Mouse (Mus musculus): ENCODE results near the gene Lemd2. TPM values are rescaled to one million over a fixed set of nuclear protein-coding genes. Genes with fewer than 3 reads are reported as not detected.

Lemd2 gene
- polyA plus RNA-seq, 1 experiment from 2014 or later, result 4.9 TPM

DNA sequence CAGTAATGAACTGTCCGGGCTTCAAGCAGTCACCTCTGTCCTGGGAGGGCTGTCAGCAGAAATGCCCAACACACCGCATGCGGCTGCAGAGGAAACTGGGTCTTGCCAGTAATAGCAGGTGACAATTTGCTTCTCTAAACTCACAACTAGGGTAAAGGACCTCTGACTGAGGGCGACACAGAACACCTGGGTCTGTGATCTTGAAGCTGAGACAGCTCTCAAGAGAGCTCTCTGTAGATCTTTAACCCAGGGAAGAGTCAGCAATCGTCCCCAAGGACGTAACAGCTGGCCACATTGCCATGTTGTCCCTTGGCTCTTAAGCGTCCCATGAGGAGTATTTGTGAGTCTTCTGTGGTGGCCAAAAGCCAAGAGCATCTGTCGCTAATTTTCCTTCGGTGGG is 31.8 kb downstream of the Lemd2 start:
- Histone ChIP-seq H3K27ac (ENCODE audit: low read length) (no peak overlapping the region), H3K4me1 (ENCODE audit: control insufficient read depth, insufficient read depth, low read length) (no peaks in the 10 kb centered on the region), H3K36me3 (ENCODE audit: control insufficient read depth, insufficient read depth, low read length) (no peaks in the 10 kb centered on the region), H3K4me2 (ENCODE audit: low read depth, low read length) (no peak overlapping the region), H3K9me3 (ENCODE audit: control insufficient read depth, low read length) (no peaks in the 10 kb centered on the region), H3K27me3 (replicated peaks; ENCODE audit: control insufficient read depth, insufficient read depth, low read length) (no peaks in the 10 kb centered on the region), H3K9ac (ENCODE audit: low read depth, low read length) (no peak overlapping the region), H3K4me3 (ENCODE audit: low read length) (no peak overlapping the region)
- ATAC-seq, result no peak
- 78% methylated on average over 9 of the region's 9 CpGs for WGBS

DNA sequence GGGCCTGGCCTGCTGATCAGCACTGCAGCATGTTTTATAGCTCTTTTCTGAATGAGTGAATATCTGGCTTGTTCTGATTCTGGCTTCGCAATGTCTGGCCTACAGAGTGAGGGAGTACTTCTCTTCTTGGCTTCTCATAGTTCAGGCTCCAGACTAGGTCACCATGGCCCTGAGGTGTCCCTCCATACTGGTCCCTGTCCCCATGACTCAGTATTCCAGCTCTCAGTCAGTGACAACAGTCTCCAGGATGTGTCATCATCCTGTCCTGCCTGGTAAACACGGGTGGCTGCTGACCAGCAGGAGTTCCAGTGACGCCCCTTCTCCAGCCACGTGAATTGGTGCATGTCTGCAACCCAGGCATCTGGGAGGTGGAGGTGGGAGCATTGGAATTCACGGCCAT is 33.1 kb downstream of the Lemd2 start:
- H3K9ac ChIP-seq (ENCODE audit: low read depth, low read length), result no peak overlapping the region
- no peaks in the 10 kb centered on the region for H3K4me1 ChIP-seq (ENCODE audit: control insufficient read depth, insufficient read depth, low read length)
- no peaks in the 10 kb centered on the region for H3K36me3 ChIP-seq (ENCODE audit: control insufficient read depth, insufficient read depth, low read length)
- ATAC-seq, result no peak
- no peak overlapping the region for H3K27ac ChIP-seq (ENCODE audit: low read length)
- H3K4me2 ChIP-seq (ENCODE audit: low read depth, low read length), result no peak overlapping the region
- no peak overlapping the region for H3K4me3 ChIP-seq (ENCODE audit: low read length)
- no peaks in the 10 kb centered on the region for H3K9me3 ChIP-seq (ENCODE audit: control insufficient read depth, low read length)
- 69% methylated on average over 5 of the region's 5 CpGs for WGBS
- no peaks in the 10 kb centered on the region for H3K27me3 ChIP-seq (replicated peaks; ENCODE audit: control insufficient read depth, insufficient read depth, low read length)

DNA sequence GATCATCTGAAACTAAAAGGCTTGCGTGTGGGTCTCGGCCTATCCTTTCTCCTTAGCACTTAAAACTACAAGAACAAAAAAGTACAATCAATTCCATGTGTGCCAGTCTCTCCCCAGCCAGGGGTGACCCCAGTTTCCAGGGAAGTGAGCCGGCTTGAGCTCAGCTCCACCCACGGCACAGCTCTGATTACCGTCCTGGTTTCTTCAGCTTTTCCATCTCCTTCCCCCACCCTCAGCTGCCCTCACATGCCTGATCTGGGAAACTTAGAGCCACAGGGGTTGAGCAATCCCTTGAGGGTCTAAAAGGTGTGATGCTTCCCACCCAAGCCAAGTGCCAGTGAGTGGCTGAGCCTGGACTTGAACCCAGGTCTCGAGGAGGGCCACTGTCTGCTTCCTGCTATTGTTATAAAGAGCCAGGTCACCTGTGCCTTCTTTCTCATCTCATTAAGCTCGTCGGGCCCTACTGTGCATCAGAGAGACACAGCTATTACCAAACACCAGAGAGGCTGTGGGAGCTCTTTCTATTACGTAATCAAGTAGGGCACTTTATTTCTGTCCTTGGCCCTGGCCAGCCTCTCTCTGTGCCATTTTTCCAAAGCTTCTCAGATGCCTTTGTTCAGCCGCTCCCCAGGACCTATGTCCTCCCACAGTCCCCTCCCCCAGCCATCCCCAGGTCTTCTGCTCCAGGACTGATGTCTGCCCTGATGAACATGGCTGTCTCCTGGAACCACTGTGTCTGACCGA is 34.1 kb downstream of the Lemd2 start:
- WGBS, result 77% methylated on average over 11 of the region's 11 CpGs
- H3K9me3 ChIP-seq (ENCODE audit: control insufficient read depth, low read length), result no peaks in the 10 kb centered on the region

DNA sequence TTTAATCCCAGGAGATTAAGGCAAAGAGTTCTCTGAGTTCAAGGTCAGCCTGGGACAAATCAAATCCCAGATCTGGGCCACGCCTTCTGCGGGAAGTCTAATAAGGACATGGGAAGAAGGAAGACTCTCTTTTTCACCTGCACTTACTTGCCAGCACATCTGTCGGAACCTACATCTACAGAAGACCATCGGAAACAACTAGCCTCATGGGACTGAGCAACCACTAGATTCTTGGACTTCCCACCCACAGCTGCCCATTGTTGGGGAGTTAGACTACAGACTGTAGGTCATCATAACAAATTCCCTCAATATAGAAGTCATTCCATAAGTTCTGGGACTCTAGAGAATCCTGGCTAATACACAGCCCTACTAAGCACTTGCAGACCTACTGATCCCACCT is 35.7 kb downstream of the Lemd2 start:
- H3K36me3 ChIP-seq (ENCODE audit: control insufficient read depth, insufficient read depth, low read length), result no peaks in the 10 kb centered on the region
- no peaks in the 10 kb centered on the region for H3K4me1 ChIP-seq (ENCODE audit: control insufficient read depth, insufficient read depth, low read length)
- H3K27me3 ChIP-seq (replicated peaks; ENCODE audit: control insufficient read depth, insufficient read depth, low read length), result no peaks in the 10 kb centered on the region; the same call in 1 of the 2 replicates
- H3K9me3 ChIP-seq (ENCODE audit: control insufficient read depth, low read length), result no peaks in the 10 kb centered on the region
- ATAC-seq, result no peak
- H3K27ac ChIP-seq (ENCODE audit: low read length), result no peak overlapping the region
- H3K4me2 ChIP-seq (ENCODE audit: low read depth, low read length), result no peak overlapping the region
- WGBS, result 96% methylated on average over 4 of the region's 4 CpGs
- H3K4me3 ChIP-seq (ENCODE audit: low read length), result no peak overlapping the region
- no peak overlapping the region for H3K9ac ChIP-seq (ENCODE audit: low read depth, low read length)

More for the DNA sequence above, 34.1 kb downstream of the Lemd2 start:
- Histone ChIP-seq H3K9ac (ENCODE audit: low read depth, low read length) (no peak overlapping the region), H3K4me3 (ENCODE audit: low read length) (no peak overlapping the region), H3K36me3 (ENCODE audit: control insufficient read depth, insufficient read depth, low read length) (no peaks in the 10 kb centered on the region), H3K4me1 (ENCODE audit: control insufficient read depth, insufficient read depth, low read length) (no peaks in the 10 kb centered on the region), H3K4me2 (ENCODE audit: low read depth, low read length) (no peak overlapping the region), H3K27ac (ENCODE audit: low read length) (no peak overlapping the region), H3K27me3 (replicated peaks; ENCODE audit: control insufficient read depth, insufficient read depth, low read length) (no peaks in the 10 kb centered on the region)
- ATAC-seq, result no peak

- Histone ChIP-seq H3K4me3 (ENCODE audit: low read length) (no peak within 1 kb of the TSS), H3K36me3 (ENCODE audit: control insufficient read depth, insufficient read depth, low read length) (no peaks in the 10 kb centered on the region), H3K9me3 (ENCODE audit: control insufficient read depth, low read length) (no peaks in the 10 kb centered on the region), H3K4me1 (ENCODE audit: control insufficient read depth, insufficient read depth, low read length) (no peaks in the 10 kb centered on the region), H3K4me2 (ENCODE audit: low read depth, low read length) (no peak within 1 kb of the TSS), H3K27me3 (replicated peaks; ENCODE audit: control insufficient read depth, insufficient read depth, low read length) (no peaks in the 10 kb centered on the region; the same call in 1 of the 2 replicates), H3K9ac (ENCODE audit: low read depth, low read length) (no peak within 1 kb of the TSS), H3K27ac (ENCODE audit: low read length) (no peak within 1 kb of the TSS)
- ATAC-seq, result no peak
- WGBS, result 62% methylated on average over 4 of the region's 4 CpGs
These were observed 36.7 kb downstream of the Lemd2 start, which contains the start of gene Ip6k3 for GRCm38 (mm10) chr17:27167545-27167944. Ip6k3 (minus strand) TSS chr17:27167795.

GRCm38 (mm10) chr17:27166901-27167300 is 37.4 kb downstream of the Lemd2 start:
- no peaks in the 10 kb centered on the region for H3K9me3 ChIP-seq (ENCODE audit: control insufficient read depth, low read length)
- H3K27me3 ChIP-seq (replicated peaks; ENCODE audit: control insufficient read depth, insufficient read depth, low read length), result no peaks in the 10 kb centered on the region; the same call in 1 of the 2 replicates
- H3K36me3 ChIP-seq (ENCODE audit: control insufficient read depth, insufficient read depth, low read length), result no peaks in the 10 kb centered on the region
- WGBS, result 76% methylated on average over 6 of the region's 6 CpGs
- H3K4me2 ChIP-seq (ENCODE audit: low read depth, low read length), result no peak overlapping the region
- no peak for ATAC-seq
- no peak overlapping the region for H3K4me3 ChIP-seq (ENCODE audit: low read length)
- no peak overlapping the region for H3K9ac ChIP-seq (ENCODE audit: low read depth, low read length)
- no peak overlapping the region for H3K27ac ChIP-seq (ENCODE audit: low read length)
- H3K4me1 ChIP-seq (ENCODE audit: control insufficient read depth, insufficient read depth, low read length), result no peaks in the 10 kb centered on the region

- H3K36me3 ChIP-seq (ENCODE audit: control insufficient read depth, insufficient read depth, low read length), result no peaks in the 10 kb centered on the region
- no peak overlapping the region for H3K4me3 ChIP-seq (ENCODE audit: low read length)
- H3K27me3 ChIP-seq (replicated peaks; ENCODE audit: control insufficient read depth, insufficient read depth, low read length), result no peaks in the 10 kb centered on the region; the same call in 1 of the 2 replicates
- H3K9ac ChIP-seq (ENCODE audit: low read depth, low read length), result no peak overlapping the region
- no peaks in the 10 kb centered on the region for H3K4me1 ChIP-seq (ENCODE audit: control insufficient read depth, insufficient read depth, low read length)
- H3K9me3 ChIP-seq (ENCODE audit: control insufficient read depth, low read length), result no peaks in the 10 kb centered on the region
- H3K4me2 ChIP-seq (ENCODE audit: low read depth, low read length), result no peak overlapping the region
- H3K27ac ChIP-seq (ENCODE audit: low read length), result no peak overlapping the region
- peak; percentile 44 for ATAC-seq
- WGBS, result 25% methylated on average over 8 of the region's 8 CpGs
These were observed 39.1 kb downstream of the Lemd2 start for GRCm38 (mm10) chr17:27165054-27165773.

DNA sequence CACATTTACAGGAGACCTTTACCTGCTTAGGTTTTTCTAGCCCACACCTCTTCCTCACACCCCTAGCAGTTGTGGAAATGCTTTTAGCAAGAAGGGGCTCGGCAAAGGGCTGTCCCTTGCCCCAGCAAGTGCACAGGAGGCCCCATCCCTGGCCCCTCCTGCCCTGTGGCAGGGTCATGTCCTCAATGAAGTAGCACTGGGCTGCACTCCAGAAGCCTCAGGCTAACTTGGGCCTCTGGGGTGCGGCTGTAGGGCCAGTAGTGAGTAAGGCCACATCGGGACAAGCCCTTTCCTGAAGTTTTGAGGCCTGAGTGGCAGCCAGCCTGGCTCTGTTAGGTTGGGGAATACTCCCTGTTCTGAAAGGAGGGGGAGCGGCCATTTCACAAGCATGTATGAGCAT is 43.4 kb downstream of the Lemd2 start:
- no peak overlapping the region for H3K9ac ChIP-seq (ENCODE audit: low read depth, low read length)
- H3K9me3 ChIP-seq (ENCODE audit: control insufficient read depth, low read length), result no peaks in the 10 kb centered on the region
- no peaks in the 10 kb centered on the region for H3K36me3 ChIP-seq (ENCODE audit: control insufficient read depth, insufficient read depth, low read length)
- H3K4me3 ChIP-seq (ENCODE audit: low read length), result no peak overlapping the region
- H3K27ac ChIP-seq (ENCODE audit: low read length), result no peak overlapping the region
- WGBS, result 66% methylated on average over 4 of the region's 4 CpGs
- H3K4me1 ChIP-seq (ENCODE audit: control insufficient read depth, insufficient read depth, low read length), result no peaks in the 10 kb centered on the region
- H3K27me3 ChIP-seq (replicated peaks; ENCODE audit: control insufficient read depth, insufficient read depth, low read length), result no peaks in the 10 kb centered on the region; the same call in 1 of the 2 replicates
- no peak overlapping the region for H3K4me2 ChIP-seq (ENCODE audit: low read depth, low read length)
- no peak for ATAC-seq

DNA sequence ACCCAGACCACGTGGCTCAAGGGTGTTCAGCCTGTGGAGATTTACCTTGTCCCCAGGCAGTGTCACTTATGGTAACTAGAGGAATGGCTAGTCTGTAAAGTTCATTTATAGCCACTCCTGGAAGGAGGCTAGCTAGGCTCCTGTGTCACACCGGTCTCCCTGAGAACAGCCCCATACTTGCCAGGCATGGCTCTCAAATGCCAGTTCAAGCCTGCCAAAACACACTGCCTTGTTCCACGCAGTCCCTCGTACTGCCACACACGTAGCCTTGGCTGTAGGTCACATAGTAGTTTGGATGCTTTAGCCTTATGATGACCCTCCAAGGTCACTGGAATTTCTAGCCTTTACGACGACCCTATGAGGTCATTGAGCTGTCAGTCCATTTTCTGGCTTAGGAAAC is 45.1 kb downstream of the Lemd2 start:
- Histone ChIP-seq H3K27me3 (replicated peaks; ENCODE audit: control insufficient read depth, insufficient read depth, low read length) (no peaks in the 10 kb centered on the region; the same call in 1 of the 2 replicates), H3K4me1 (ENCODE audit: control insufficient read depth, insufficient read depth, low read length) (no peaks in the 10 kb centered on the region), H3K9me3 (ENCODE audit: control insufficient read depth, low read length) (no peaks in the 10 kb centered on the region), H3K27ac (ENCODE audit: low read length) (no peak overlapping the region), H3K4me2 (ENCODE audit: low read depth, low read length) (no peak overlapping the region), H3K4me3 (ENCODE audit: low read length) (no peak overlapping the region), H3K36me3 (ENCODE audit: control insufficient read depth, insufficient read depth, low read length) (no peaks in the 10 kb centered on the region), H3K9ac (ENCODE audit: low read depth, low read length) (no peak overlapping the region)
- ATAC-seq, result no peak
- WGBS, result 68% methylated on average over 7 of the region's 7 CpGs
